In genomic region chrX:169982606-169983400, GRCm38 (mm10) we compare ENCODE assay signal across 8 mouse cellular contexts. TPM values are rescaled to one million over a fixed set of nuclear protein-coding genes. Genes with fewer than 3 reads are reported as not detected.
DNase-seq lines count a peak whose midpoint lies in the region; ATAC-seq lines count a peak whose summit lies in the region.
"Not testable (repeated sequence)": the region's sequence is repeated elsewhere in the genome, so short reads cannot be mapped to it uniquely, and the experiment has no call there.

No protein-coding gene starts in this region.

- peak; percentile 23 for DNase-seq in 416B (ENCODE audit: low read depth)
- peak; percentile 30 to 31 for DNase-seq in adrenal gland, adult (ENCODE audit: inconsistent age in 2 of 2, low spot score in 1 of 2)
- peak; percentile 9 for DNase-seq in cerebellum, adult 9-10 months
- DNase-seq in frontal cortex, postnatal 10 days (ENCODE audit: low spot score in 2 of 2) = peak; percentile 14 to 15
- peak; percentile 56 for DNase-seq in hindlimb bud, embryonic 11.5 days (ENCODE audit: extremely low spot score, low read depth, low spot score)
- DNase-seq in layer of hippocampus, adult 9-11 months = peak; percentile 7
- peak; percentile 34 to 62 for DNase-seq in spleen, postnatal 4 days (ENCODE audit: low spot score in 2 of 2)

- H3K27ac ChIP-seq in lung, embryonic 16.5 days (ENCODE audit: low read length) = not testable (repeated sequence)

- peaks cover 52% of the 10 kb centered on the region for H3K36me3 ChIP-seq in lung, embryonic 16.5 days (ENCODE audit: control insufficient read depth, insufficient read depth, low read length)

- peak overlapping the region; percentile 1; the same call in 1 of the 2 replicates for H3K4me2 ChIP-seq in lung, embryonic 16.5 days (ENCODE audit: low read depth, low read length)

- H3K4me1 ChIP-seq in lung, embryonic 16.5 days (replicated peaks; ENCODE audit: control insufficient read depth, insufficient read depth, low read length) = not testable (repeated sequence)

- H3K9ac ChIP-seq in lung, embryonic 16.5 days (ENCODE audit: low read length) = not testable (repeated sequence)

- not testable (repeated sequence) for ATAC-seq in lung, embryonic 16.5 days (ENCODE audit: low read depth)

- not testable (repeated sequence) for H3K27me3 ChIP-seq in lung, embryonic 16.5 days (ENCODE audit: control insufficient read depth, insufficient read depth, low read depth, low read length)

- WGBS in lung, embryonic 16.5 days = 82% methylated on average over 23 of the region's 23 CpGs

- H3K4me3 ChIP-seq in lung, embryonic 16.5 days (ENCODE audit: low read length) = not testable (repeated sequence)

- peaks cover 30% of the 10 kb centered on the region for H3K9me3 ChIP-seq in lung, embryonic 16.5 days (ENCODE audit: control insufficient read depth, low read length)

RNA-seq across cellular contexts. Expression of gene Gm21887, which starts 26.7 kb away (rescaled TPM):
- 126 and 202 TPM in 2 replicates for polyA plus RNA-seq in lung, embryonic 16.5 days (2015; fragmentation: Nextera tagmentation; extraction: Ambion mirVana)
